Mouse (Mus musculus) spleen, postnatal 14 days (tissue): ENCODE data around the gene Smok3a.
"Not testable (repeated sequence)": the region's sequence is repeated elsewhere in the genome, so short reads cannot be mapped to it uniquely, and the experiment has no call there.

Experiments used
- DNase-seq, 2 experiments: peaks; one replicate each; pipeline ENCODE4 v3.0.0; 2021 to 2022; ENCODE audit warnings: low spot score in 2 of 2

Gene Smok3a

GRCm38 (mm10) chr5:138020961-138021479, at the start of gene Smok3a, which contains the start of gene Smok3b:
Gene Smok3a (plus strand): TSS chr5:138021261.
Gene Smok3b (plus strand): TSS chr5:138021429.
- not testable (repeated sequence) for DNase-seq

- no peak for DNase-seq
These were observed 47.9 kb upstream of the Smok3a start for GRCm38 (mm10) chr5:137973161-137973560.

GRCm38 (mm10) chr5:137973738-137974137, 47.3 kb upstream of the Smok3a start:
- no peak for DNase-seq

- DNase-seq: no peak
These were observed 46.3 kb upstream of the Smok3a start for GRCm38 (mm10) chr5:137974724-137975123.

- no peak for DNase-seq
These were observed 45.6 kb upstream of the Smok3a start for GRCm38 (mm10) chr5:137975434-137975833.

GRCm38 (mm10) chr5:137977291-137977690, 43.8 kb upstream of the Smok3a start:
- no peak for DNase-seq

GRCm38 (mm10) chr5:137979081-137979480, 42.0 kb upstream of the Smok3a start:
- DNase-seq: no peak

GRCm38 (mm10) chr5:137981300-137981699, 39.8 kb upstream of the Smok3a start, which contains the start of gene Azgp1:
Gene Azgp1 (plus strand): TSS chr5:137981520.
- no peak for DNase-seq

- no peak for DNase-seq
These were observed 34.7 kb upstream of the Smok3a start for GRCm38 (mm10) chr5:137986351-137986750.

- no peak for DNase-seq
These were observed 11.6 kb upstream of the Smok3a start for GRCm38 (mm10) chr5:138009437-138009836.

GRCm38 (mm10) chr5:138012382-138012781, 8.7 kb upstream of the Smok3a start:
- no peak for DNase-seq

- DNase-seq: no peak
These were observed 4.5 kb upstream of the Smok3a start for GRCm38 (mm10) chr5:138016530-138016929.

- DNase-seq: no peak
These were observed 4.1 kb upstream of the Smok3a start for GRCm38 (mm10) chr5:138016997-138017396.

- DNase-seq: not testable (repeated sequence)
These were observed 1.5 kb upstream of the Smok3a start for GRCm38 (mm10) chr5:138019577-138019976.

GRCm38 (mm10) chr5:138052894-138053293, 31.8 kb downstream of the Smok3a start, which contains the start of gene Smok3c:
Gene Smok3c (plus strand): TSS chr5:138053194.
- not testable (repeated sequence) for DNase-seq

- no peak for DNase-seq
These were observed 52.7 kb downstream of the Smok3a start for GRCm38 (mm10) chr5:138073803-138074202.

GRCm38 (mm10) chr5:138075684-138076083, 54.6 kb downstream of the Smok3a start:
- no peak for DNase-seq

- no peak for DNase-seq
These were observed 55.1 kb downstream of the Smok3a start for GRCm38 (mm10) chr5:138076148-138076547.

- DNase-seq: no peak
These were observed 59.4 kb downstream of the Smok3a start for GRCm38 (mm10) chr5:138080456-138080855.

GRCm38 (mm10) chr5:138081446-138081845, 60.4 kb downstream of the Smok3a start:
- DNase-seq: no peak

- no peak for DNase-seq
These were observed 62.3 kb downstream of the Smok3a start for GRCm38 (mm10) chr5:138083318-138083900.

- no peak for DNase-seq
These were observed 62.9 kb downstream of the Smok3a start for GRCm38 (mm10) chr5:138083936-138084335.
